Mouse (Mus musculus) ovary, adult 18-20 months (tissue): ENCODE data around the gene Gm43517.

Source experiments
- DNase-seq: peaks from one replicate; pipeline ENCODE4 v3.0.0; 2022; ENCODE audit warnings: low spot score, mixed read lengths

Gene Gm43517

GRCm38 (mm10) chr12:49384876-49385630 lies at the start of gene Gm43517:
Gene Gm43517, plus strand, starts transcription at chr12:49385174.
- DNase-seq: no peak

DNA sequence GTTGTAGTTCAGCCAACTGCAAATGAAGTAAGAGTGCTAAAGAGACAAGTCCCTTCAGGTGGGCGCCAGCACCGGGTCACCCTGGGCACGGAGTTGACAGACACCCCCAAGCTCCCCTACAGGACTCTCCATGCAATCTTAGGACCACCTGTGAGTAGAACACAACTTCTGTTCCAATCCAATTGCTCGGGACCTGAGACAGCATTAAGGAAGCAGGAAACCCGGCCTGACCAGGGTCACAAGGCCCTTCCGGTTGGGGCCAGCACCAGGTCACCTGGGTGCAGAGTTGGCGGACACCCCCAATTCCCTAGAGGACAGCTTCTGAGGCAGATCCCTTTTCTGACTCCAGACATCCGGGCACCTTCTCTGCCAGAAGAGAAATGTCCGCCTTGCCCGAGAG lies 35.3 kb upstream of the Gm43517 start:
- DNase-seq: no peak

- DNase-seq: no peak
Measured at GRCm38 (mm10) chr12:49368931-49369330, 16.0 kb upstream of the Gm43517 start.

- no peak for DNase-seq
Measured at GRCm38 (mm10) chr12:49372170-49372569, 12.8 kb upstream of the Gm43517 start.

GRCm38 (mm10) chr12:49373176-49373575 lies 11.8 kb upstream of the Gm43517 start:
- DNase-seq: no peak

GRCm38 (mm10) chr12:49373821-49374605 lies 11.0 kb upstream of the Gm43517 start:
- no peak for DNase-seq

DNA sequence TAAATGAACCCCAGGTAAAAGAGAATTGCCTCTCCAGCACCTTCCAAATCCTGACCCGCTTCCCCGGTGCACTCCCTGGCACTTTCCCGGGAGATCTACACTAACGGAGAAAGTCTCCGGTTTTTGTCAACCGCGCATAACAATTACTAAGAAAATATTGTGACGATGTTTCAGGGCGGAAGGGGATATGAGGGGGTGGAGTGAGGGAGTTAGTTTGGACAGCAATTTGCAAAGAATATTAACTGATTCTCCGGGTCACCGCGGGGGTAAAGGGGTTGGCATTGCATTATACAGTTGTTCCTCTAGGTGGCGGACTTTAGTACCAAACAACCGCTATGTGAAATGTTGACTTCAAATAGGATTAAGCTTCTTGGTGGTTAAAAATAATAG lies 10.4 kb upstream of the Gm43517 start:
- no peak for DNase-seq

DNA sequence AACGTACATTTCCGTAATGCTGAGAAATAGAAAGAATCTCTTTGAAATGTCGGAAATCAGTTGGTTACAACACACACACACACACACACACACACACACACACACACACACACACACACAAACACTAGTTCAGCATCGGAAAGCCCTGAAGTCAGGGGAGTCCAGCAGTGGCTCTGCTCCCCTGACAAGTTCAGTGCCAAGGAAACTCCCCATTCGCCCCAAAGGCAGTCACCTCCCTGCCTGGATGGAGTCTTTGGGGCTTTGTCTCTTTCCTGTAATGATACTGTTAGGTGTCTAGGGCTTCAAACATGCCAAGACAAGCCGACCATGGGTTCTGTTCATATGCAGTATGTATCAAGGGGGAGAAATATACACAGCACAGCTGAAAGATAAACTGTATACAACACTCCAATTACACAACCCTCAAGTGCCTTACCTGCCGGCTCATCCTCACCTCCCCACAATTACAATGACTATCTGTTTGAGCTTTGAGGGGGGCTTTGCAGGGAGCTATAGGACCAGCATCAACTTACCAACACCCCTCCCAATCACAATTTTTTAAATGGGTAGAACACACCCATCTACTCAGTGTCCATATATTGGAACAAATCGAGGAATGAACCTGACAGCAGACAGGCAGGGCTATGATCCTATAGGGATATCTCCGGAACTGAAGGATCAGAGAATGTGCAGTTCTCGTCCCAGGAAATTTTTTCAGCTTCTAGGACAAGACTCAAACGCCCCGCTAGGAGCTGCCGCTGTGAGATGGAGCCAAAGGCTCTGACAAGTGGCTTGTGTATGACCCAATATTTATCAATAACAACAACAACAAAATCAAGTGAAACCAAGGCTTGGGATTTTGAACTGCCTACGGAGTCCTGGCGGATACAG lies 9.3 kb upstream of the Gm43517 start:
- DNase-seq: no peak

DNA sequence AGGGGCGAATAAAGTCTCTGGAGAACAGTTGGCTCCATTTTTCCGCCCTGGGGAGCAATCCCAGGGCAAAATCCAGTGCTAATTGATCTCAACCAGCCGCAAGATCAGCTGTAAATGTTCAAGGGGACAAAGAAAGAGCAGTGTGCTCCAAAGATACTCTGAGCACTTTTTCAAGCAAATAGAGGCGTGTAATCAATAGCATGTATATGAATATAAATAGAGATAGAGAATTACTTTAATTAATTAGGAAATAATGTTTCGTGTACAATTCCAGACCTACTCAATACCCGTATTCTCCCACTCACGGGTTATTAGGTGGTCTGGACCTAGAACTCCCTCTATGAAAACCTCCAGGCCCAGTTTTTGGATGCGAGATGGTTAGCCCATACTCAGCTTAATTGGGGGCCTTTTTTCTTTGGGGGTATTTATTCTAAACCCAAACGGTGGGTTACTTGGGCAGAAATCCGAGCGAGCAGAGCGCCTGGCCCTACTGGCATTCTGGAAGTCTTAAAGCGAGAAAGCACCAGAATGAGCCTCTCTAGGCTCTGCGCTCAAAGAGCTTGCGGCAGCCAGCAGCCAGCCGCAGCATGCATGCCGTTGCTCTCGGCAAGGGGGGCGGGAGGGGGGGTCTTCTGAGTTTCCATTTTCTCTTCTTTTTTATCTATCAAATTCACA lies 8.5 kb upstream of the Gm43517 start:
- DNase-seq: no peak

GRCm38 (mm10) chr12:49377281-49377970 lies 7.5 kb upstream of the Gm43517 start:
- no peak for DNase-seq

GRCm38 (mm10) chr12:49378920-49379319 lies 6.1 kb upstream of the Gm43517 start:
- DNase-seq: no peak

DNA sequence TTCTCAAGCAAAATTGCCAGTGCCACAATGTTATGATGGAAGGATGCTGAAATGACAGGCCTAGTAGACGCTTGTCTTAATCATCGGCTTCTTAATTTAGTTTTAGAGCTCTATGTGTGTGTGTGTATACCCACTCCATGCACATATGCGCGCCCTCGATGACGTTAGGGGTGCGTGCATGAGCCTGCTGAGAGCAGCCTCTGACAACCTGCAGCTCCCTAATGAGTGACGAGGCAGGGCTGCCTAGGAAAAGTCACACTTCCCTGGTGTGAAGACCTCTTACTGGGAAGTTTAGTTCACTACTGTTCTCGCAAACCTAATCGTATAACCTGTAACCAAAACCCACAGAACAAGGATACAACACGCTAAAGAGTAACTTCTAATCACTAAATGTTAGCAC lies 5.5 kb upstream of the Gm43517 start:
- no peak for DNase-seq

DNA sequence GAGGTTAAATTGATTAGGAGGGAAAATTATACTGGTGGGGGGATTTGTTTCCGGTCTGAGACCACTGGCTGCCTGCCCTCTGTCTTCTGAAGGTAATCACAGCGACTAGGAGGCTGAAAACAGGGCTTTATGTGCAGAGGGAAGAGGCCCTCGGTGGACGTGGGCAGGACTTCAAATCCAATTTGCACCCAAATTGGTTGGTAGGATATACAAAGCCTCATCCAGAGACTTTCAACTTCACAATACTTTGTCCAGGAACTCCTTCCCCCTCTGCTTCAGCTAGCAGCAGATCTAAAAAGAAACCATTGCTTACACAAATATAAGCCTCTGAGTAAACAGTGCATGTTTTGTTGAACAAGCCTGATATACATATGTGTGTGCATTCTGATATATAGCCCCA lies 4.5 kb upstream of the Gm43517 start:
- no peak for DNase-seq

- no peak for DNase-seq
Measured at GRCm38 (mm10) chr12:49381031-49381525, 3.9 kb upstream of the Gm43517 start.

GRCm38 (mm10) chr12:49381721-49382365 lies 3.1 kb upstream of the Gm43517 start:
- DNase-seq: no peak

DNA sequence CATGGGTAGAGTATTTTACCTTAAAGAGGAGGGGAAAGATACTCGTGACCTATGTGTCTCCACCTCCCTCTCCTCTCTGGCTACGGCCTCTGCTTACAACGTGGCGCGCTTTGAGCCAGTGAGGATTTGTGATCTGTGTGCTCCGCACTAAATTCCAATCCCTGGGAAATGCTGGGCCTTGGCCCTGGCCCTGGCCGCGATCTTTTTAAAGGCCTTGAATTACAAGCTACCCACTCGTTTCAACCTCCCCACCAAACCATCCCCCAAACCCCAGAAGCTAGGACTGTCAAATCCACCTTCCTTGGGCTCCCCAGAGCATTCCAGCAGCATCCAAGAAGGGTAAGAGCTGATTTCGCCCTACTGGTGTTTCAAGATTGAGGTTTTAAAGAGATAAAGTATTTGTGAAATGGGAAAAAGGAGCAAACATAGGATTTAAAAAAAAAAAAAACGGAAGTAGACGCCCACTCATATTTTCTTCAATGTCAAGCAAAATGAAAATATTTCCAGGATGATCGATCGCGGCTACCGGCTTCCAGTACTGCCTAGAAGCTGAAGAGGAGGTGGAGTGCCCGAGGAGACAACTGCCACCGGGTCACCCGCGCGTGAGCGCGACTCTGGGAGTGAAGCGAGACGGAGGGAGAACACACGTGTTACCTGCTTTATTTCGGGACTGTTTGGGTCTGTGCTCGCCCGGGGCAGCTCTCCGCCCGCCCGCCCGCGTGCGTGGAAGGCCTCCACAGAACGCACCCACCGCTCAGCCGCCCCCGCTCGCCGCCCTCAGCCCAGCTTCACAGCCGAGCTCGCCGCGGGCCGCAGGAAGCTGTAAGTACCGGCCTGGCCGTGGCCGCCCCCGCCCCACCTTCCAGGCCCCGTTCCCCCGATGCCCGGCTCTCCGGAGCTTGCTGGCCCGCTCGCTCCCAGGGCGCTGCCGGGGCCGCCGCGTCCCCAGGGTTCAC lies 2.1 kb upstream of the Gm43517 start, which contains the start of gene Foxg1:
Gene Foxg1, plus strand, starts transcription at position 96 of the 956 bp plus-strand sequence.
- DNase-seq: no peak

- no peak for DNase-seq
Measured at GRCm38 (mm10) chr12:49383521-49384133, 1.3 kb upstream of the Gm43517 start.

DNA sequence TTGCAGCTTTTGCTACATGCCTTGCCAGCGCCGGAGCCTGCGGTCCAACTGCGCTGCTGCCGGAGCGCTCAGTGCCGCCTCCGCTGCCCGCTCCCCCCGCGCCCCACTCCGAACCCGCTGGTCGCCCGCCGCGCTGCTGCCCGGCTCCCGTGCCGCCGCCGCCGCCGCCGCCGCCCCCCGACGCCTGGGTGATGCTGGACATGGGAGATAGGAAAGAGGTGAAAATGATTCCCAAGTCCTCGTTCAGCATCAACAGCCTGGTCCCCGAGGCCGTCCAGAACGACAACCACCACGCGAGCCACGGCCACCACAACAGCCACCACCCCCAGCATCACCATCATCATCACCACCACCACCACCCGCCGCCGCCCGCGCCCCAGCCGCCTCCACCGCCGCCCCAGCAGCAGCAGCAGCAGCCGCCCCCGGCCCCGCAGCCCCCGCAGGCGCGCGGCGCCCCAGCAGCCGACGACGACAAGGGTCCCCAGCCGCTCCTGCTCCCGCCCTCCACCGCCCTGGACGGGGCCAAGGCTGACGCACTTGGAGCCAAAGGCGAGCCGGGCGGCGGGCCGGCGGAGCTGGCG lies 589 bp upstream of the Gm43517 start:
- no peak for DNase-seq

GRCm38 (mm10) chr12:49385631-49385990 lies 637 bp downstream of the Gm43517 start:
- no peak for DNase-seq
